Mouse (Mus musculus) liver, postnatal 0 days (tissue): ENCODE results near the gene Tmem151b. TPM values are rescaled to one million over a fixed set of nuclear protein-coding genes. Genes with fewer than 3 reads are reported as not detected.

ENCODE experiments used
- ATAC-seq: fragments of 200-750 bp; cut with Nextera tagmentation; 2 replicates; pipeline ENCODE4 v1.8.0; 2017; ENCODE audit warnings: mild to moderate bottlenecking, moderate library complexity
- DNase-seq: peaks from one replicate; pipeline ENCODE4 v3.0.0-alpha.2; 2016
- H3K27ac ChIP-seq: fragments of 300-500 bp; sonication (generic); 2 replicates; pipeline ENCODE4 v1.5.1; 2014; ENCODE audit warnings: antibody characterized with exemption, moderate library complexity, mild to moderate bottlenecking, low read depth
- H3K27me3 ChIP-seq: fragments of 300-500 bp; sonication (generic); 2 replicates; pipeline ENCODE4 v1.6.1; 2014; ENCODE audit warnings: low read length, control low read depth, mixed read lengths; ENCODE audit not compliant: insufficient read depth
- H3K36me3 ChIP-seq: fragments of 300-500 bp; sonication (generic); replicated peaks from 2 replicates; pipeline ENCODE4 v1.6.1; 2014; ENCODE audit warnings: mild to moderate bottlenecking, control low read depth, low read length, moderate library complexity, mixed read lengths; ENCODE audit not compliant: insufficient read depth
- H3K4me1 ChIP-seq: fragments of 300-500 bp; sonication (generic); 2 replicates; pipeline ENCODE4 v1.6.1; 2014; ENCODE audit warnings: antibody characterized with exemption, mild to moderate bottlenecking, control low read depth; ENCODE audit not compliant: insufficient read depth
- H3K4me2 ChIP-seq: fragments of 300-500 bp; sonication (generic); 2 replicates; pipeline ENCODE4 v1.6.1; 2014; ENCODE audit warnings: low read depth, mild to moderate bottlenecking, low read length, moderate library complexity, mixed read lengths
- H3K4me3 ChIP-seq: fragments of 300-500 bp; sonication (generic); 2 replicates; pipeline ENCODE4 v1.5.1; 2014; ENCODE audit warnings: low read depth, low read length
- H3K9ac ChIP-seq: fragments of 300-500 bp; sonication (generic); replicated peaks from 2 replicates; pipeline ENCODE4 v1.6.1; 2014; ENCODE audit warnings: mild to moderate bottlenecking, moderate library complexity
- H3K9me3 ChIP-seq: fragments of 300-500 bp; sonication (generic); 2 replicates; pipeline ENCODE4 v1.6.1; 2016; ENCODE audit warnings: mild to moderate bottlenecking, control low read depth, low read length, mixed read lengths
- CTCF ChIP-seq: sonication (generic); IDR thresholded peaks from 2 replicates; pipeline ENCODE4 v1.5.1; 2016; ENCODE audit warnings: antibody characterized with exemption, low read depth
- EP300 ChIP-seq: IDR thresholded peaks from 2 replicates; pipeline ENCODE4 v1.6.1; 2016; ENCODE audit warnings: antibody characterized with exemption, low read depth, mild to moderate bottlenecking
- WGBS: fragments of 180-500 bp; shearing (Covaris S2); extraction: QIAGEN DNeasy Blood & Tissue Kit; methylation state at CpG from one replicate; pipeline ENCODE4 v1.1.7; 2014; ENCODE audit not compliant: insufficient replicate concordance; 5-methylcytosine and 5-hydroxymethylcytosine counted together
- polyA plus RNA-seq: library from polyadenylated mRNA; unstranded; fragments of >200 nt; fragmentation: Nextera tagmentation; extraction: Ambion mirVana; gene quantifications from 2 replicates; pipeline ENCODE4 v1.2.1, GENCODE M21; 2015

The Tmem151b gene
- polyA plus RNA-seq, 1 experiment from 2014 or later, result 0.19 TPM

DNA sequence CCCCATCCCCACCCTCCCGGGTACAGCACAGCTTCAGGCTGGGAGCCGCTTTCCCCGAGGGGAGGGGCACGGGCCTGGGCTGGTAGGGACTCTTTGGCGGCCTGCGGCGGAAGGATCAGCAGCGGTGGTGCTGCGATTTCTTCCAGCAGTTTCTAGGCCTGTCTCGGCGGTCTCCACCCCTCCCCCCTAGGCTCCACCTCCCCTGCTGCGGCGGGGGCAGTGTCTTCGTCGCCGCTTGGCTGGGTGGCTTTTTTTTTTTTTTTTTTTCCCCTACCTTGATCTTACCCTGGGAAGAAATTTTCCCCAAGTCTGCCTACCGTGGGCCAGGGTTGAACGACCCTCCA lies 24.3 kb upstream of the Tmem151b start:
- TF ChIP-seq EP300 (peak; percentile 48), CTCF (no peak)
- H3K4me3 ChIP-seq, result peak overlapping the region; percentile 100
- H3K4me2 ChIP-seq, result peak overlapping the region; percentile 98
- ATAC-seq (peak; percentile 72), DNase-seq (peak; percentile 94)
- H3K9me3 ChIP-seq, result no peaks in the 10 kb centered on the region
- H3K27ac ChIP-seq, result peak overlapping the region; percentile 96
- H3K9ac ChIP-seq, result peak overlapping the region; percentile 98
- H3K4me1 ChIP-seq, result peaks cover 20% of the 10 kb centered on the region
- WGBS, result under 1% methylated on average over 15 of the region's 18 CpGs
- H3K36me3 ChIP-seq, result peaks cover 30% of the 10 kb centered on the region
- H3K27me3 ChIP-seq, result no peaks in the 10 kb centered on the region

GRCm38 (mm10) chr17:45573087-45573779 lies 23.8 kb upstream of the Tmem151b start, which contains the start of gene Hsp90ab1:
Gene Hsp90ab1 (minus strand): TSS chr17:45573271.
- under 1% methylated on average over 40 of the region's 41 CpGs for WGBS
- H3K27ac ChIP-seq, result peak within 1 kb of the TSS; percentile 96
- peaks cover 20% of the 10 kb centered on the region for H3K4me1 ChIP-seq
- H3K36me3 ChIP-seq, result peaks cover 36% of the 10 kb centered on the region
- H3K9me3 ChIP-seq, result no peaks in the 10 kb centered on the region
- peak within 1 kb of the TSS; percentile 100 for H3K4me3 ChIP-seq
- no peaks in the 10 kb centered on the region for H3K27me3 ChIP-seq
- TF ChIP-seq EP300, result peak; percentile 17
- TF ChIP-seq CTCF, result no peak
- peak within 1 kb of the TSS; percentile 98 for H3K9ac ChIP-seq
- DNase-seq (peak; percentile 98), ATAC-seq (peak; percentile 84)
- H3K4me2 ChIP-seq, result peak within 1 kb of the TSS; percentile 98

- peaks cover 42% of the 10 kb centered on the region for H3K36me3 ChIP-seq
- under 1% methylated on average over 48 of the region's 57 CpGs for WGBS
- TF ChIP-seq EP300, result no peak
- peak; percentile 11; the same call in 1 of the 2 replicates for TF ChIP-seq CTCF
- H3K27me3 ChIP-seq, result no peaks in the 10 kb centered on the region
- ATAC-seq (peak; percentile 58), DNase-seq (peak; percentile 82)
- H3K4me3 ChIP-seq, result peak overlapping the region; percentile 100
- H3K9ac ChIP-seq, result peak overlapping the region; percentile 98
- no peaks in the 10 kb centered on the region for H3K9me3 ChIP-seq
- H3K4me2 ChIP-seq, result peak overlapping the region; percentile 98
- H3K27ac ChIP-seq, result peak overlapping the region; percentile 96
- H3K4me1 ChIP-seq, result peaks cover 20% of the 10 kb centered on the region
Measured at GRCm38 (mm10) chr17:45572103-45573086, 22.9 kb upstream of the Tmem151b start.

DNA sequence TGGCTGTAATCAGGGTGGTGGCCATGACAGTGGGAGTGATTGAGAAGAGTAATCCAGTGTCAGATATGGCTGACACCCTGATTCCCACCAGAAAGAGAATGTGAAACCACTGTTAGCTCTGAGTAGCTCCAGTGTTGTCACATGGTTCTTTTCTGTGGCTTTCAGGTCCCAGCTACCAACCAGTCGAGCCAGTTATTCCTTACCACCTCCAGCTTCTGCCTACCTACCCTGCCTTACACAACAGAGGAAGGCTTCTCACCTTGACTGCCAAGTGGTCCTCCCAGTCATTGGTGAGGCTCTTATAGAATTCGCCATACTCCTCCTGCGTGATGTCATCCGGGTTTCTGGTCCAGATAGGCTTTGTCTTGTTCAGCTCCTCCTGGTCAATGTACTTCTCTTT lies 20.5 kb upstream of the Tmem151b start:
- Histone ChIP-seq H3K9me3 (no peaks in the 10 kb centered on the region), H3K27ac (no peak overlapping the region), H3K4me1 (peaks cover 23% of the 10 kb centered on the region), H3K9ac (no peak overlapping the region), H3K27me3 (no peaks in the 10 kb centered on the region), H3K4me3 (no peak overlapping the region), H3K36me3 (peaks cover 64% of the 10 kb centered on the region), H3K4me2 (no peak overlapping the region)
- WGBS, result 80% methylated on average over 4 of the region's 4 CpGs
- TF ChIP-seq CTCF (no peak), EP300 (no peak)
- DNase-seq (no peak), ATAC-seq (no peak)

DNA sequence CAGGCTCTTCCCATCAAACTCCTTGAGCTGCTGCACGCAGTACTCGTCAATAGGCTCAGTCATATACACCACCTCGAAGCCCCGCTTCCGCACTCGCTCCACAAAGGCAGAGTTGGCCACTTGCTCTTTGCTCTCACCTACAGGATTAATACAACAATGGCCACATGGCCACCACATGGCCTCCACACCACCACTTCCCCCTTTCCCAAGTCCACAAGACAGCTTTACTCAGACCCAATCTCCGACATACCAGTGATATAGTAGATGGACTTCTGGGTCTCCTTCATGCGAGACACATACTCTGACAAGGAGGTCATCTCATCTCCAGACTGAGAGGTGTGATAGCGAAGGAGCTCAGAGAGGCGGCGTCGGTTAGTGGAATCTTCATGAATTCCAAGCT lies 19.5 kb upstream of the Tmem151b start:
- Histone ChIP-seq H3K9ac (no peak overlapping the region), H3K9me3 (no peaks in the 10 kb centered on the region), H3K36me3 (peaks cover 64% of the 10 kb centered on the region), H3K4me1 (peaks cover 26% of the 10 kb centered on the region), H3K4me3 (no peak overlapping the region), H3K4me2 (no peak overlapping the region), H3K27ac (no peak overlapping the region), H3K27me3 (no peaks in the 10 kb centered on the region)
- DNase-seq, result no peak
- 83% methylated on average over 12 of the region's 12 CpGs for WGBS
- no peak for ATAC-seq
- TF ChIP-seq CTCF, result no peak
- TF ChIP-seq EP300, result no peak

GRCm38 (mm10) chr17:45567162-45567601 lies 17.7 kb upstream of the Tmem151b start:
- no peaks in the 10 kb centered on the region for H3K9me3 ChIP-seq
- H3K27ac ChIP-seq, result peak overlapping the region; percentile 60
- no peak overlapping the region for H3K4me2 ChIP-seq
- peaks cover 27% of the 10 kb centered on the region for H3K4me1 ChIP-seq
- no peak overlapping the region for H3K9ac ChIP-seq
- DNase-seq, result peak; percentile 34
- peaks cover 64% of the 10 kb centered on the region for H3K36me3 ChIP-seq
- 64% methylated on average over 4 of the region's 4 CpGs for WGBS
- no peaks in the 10 kb centered on the region for H3K27me3 ChIP-seq
- ATAC-seq, result 0 out of 2 replicates have a peak, but pooled peaks have one; percentile 7
- no peak overlapping the region for H3K4me3 ChIP-seq
- TF ChIP-seq CTCF, result no peak
- no peak for TF ChIP-seq EP300
